Mouse (Mus musculus) urinary bladder, postnatal 10 days (tissue): ENCODE data around the gene Cma2.
"Not testable (repeated sequence)": the region's sequence is repeated elsewhere in the genome, so short reads cannot be mapped to it uniquely, and the experiment has no call there.

Source experiments
- DNase-seq: peaks from one replicate; pipeline ENCODE4 v3.0.0; 2022; ENCODE audit warnings: low spot score

Gene Cma2

DNA sequence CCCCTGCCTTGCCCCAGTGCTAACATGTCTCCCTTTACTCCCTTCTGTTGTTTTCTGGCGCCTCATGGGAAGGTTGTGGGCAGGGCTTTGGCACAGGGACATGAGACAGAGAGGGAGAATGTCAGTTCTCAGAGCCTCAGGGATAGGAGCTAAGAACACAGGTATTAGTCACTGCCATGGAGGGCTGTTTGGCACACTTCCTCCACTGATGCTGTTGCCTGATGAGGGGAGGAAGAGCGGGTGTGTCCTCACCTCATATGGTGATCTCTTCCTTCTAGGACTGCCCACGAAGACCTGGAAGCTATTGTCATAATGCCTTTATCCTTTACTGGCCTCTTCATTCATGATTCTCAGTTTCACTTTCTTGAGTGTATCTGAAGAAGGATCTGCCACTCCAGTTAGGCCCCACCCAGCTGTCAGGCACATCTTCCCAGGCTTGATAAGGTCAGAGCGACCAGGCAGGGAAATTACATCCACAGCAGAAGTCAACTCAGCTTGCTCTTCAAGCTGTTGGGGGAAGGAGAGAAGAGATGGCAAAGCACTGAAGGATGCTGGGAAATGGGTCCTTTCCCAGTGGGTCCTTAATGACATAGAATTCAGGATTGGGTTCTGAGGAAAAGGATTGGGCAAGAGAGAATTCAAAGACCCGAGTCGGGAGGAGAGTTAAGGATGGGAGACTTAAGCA is at the start of gene Cma2:
Cma2 (plus strand) TSS at position 635 of the 685 bp plus-strand sequence.
- DNase-seq: no peak

DNA sequence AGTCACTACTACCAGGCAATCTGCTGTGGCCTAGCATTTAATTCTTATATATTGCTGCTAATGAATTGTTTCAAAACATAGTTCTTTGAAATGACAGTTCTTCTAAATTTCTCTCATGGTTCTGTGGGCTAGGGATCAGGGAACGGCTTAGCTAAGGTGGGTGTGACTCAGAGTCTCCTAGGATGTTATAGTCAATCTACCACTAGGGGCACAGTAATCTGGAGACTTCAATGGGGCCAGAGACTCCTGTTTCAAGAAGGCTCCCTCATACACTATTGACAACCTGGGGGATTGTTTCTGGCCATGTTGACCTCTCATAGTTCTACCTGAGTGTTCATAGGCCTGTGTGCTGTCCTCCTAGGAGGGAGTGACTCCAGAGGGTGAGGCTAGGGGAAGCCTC is 45.3 kb upstream of the Cma2 start:
- no peak for DNase-seq

DNA sequence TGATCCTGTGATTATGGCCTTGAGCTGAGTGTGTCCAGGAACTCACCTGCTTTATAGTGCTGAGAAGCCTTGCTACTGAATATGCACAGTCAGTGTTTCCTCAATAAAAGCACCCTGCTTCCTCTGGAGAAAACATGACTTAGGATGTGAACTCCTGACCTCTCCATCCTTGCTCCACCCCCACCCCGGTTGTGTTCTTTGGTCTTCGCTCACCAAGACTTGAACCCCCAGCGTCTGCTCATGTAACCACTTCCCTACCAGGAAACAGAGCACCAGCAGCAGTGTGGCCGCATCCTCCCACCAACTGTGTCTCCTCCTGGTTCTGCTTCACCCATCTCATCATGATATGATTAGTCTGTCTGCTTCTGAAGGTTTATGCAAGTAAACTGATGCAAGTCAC is 37.4 kb upstream of the Cma2 start:
- no peak for DNase-seq

DNA sequence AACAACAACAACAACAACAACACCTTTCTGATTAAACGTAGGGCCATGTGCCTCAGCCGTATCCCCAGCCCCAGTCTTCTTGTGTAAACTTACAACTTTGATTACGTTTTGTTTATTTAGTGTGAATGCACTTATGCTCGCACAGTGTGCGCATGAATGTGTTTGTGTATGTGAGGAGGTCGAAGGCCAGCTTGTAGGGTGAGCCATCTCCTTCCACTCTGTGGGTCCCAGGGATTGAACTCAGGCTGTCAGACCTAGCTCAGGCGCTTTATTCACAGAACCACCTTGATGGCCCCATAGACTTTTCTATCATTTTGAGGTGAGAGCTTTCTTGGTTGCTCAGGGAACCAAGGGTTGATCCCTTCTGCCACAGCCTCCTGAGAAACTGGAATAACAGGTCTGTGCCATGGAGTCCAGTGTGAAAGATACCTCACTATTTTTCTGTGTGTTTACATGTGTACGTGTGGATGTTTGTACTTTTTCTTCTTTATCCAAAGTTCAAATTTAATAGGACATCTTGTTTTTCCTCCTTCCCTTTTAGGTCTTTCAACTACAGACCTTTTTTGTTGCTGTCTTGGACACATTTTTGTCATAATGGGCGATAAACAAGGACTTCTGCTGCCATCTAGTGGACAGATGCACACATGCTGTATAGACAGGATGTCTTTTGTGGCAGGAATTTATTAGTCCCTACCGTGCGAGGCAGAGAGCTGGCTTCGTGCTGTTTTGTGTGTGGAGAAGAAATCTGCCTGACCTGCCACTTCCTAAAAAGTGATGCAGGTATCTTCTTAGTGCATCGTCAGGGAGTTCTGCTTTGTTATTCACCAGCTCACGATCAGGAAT is 32.3 kb upstream of the Cma2 start:
- no peak for DNase-seq

DNA sequence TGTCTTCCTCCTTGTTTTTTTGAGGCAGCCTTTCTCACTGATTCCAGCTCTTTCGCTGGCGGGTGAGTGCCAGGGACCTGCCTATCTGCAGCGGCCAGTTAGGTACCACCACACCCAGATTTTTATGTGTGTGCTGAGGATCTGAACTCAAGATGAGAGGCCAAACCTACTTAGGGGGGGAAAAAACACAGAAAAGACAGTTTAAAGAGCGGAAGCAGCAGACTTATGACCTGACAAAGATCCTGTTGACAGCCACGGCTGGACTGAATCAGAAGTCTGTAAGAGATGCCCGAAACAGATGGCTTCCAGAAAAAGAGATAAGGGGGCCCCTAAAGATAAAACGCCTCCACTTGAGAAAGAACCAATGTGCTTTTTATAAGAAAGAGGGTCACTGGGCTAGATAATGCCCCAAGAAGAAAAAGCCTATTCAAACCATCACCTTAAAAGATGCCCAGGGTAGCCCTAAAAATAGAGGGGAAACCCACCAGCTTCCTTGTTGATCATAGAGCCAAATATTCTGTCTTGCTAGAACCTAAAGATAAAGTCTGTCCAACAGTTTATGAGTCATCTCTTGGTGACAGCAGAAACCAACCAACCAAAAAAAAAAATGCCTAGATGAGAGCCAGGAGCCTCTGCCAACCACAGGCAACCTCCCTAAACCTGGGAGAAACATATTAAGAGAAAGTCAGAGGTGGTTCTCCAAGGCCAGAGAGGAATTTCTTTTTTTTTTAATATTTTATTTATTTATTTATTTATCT is 28.1 kb upstream of the Cma2 start:
- DNase-seq: no peak

DNA sequence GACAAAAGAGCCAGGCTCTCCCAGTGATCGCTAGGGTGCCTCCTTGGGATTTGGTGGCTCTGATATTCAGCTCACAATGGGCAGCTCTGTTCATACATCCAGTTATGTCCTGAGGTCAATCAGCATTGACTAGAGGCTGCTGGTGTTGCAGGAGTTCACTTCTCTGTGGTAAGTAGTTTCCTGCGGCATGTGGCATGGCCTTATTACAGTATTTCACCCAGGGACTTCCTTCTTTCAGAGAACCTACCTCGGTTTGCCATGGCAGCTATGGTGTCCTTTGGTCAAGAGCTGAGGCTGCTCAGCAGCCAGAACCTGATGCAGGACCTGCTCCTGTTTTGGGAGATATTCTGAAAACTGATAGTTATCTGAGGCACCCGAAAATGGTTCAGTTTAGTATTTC is 23.9 kb upstream of the Cma2 start:
- DNase-seq: no peak

DNA sequence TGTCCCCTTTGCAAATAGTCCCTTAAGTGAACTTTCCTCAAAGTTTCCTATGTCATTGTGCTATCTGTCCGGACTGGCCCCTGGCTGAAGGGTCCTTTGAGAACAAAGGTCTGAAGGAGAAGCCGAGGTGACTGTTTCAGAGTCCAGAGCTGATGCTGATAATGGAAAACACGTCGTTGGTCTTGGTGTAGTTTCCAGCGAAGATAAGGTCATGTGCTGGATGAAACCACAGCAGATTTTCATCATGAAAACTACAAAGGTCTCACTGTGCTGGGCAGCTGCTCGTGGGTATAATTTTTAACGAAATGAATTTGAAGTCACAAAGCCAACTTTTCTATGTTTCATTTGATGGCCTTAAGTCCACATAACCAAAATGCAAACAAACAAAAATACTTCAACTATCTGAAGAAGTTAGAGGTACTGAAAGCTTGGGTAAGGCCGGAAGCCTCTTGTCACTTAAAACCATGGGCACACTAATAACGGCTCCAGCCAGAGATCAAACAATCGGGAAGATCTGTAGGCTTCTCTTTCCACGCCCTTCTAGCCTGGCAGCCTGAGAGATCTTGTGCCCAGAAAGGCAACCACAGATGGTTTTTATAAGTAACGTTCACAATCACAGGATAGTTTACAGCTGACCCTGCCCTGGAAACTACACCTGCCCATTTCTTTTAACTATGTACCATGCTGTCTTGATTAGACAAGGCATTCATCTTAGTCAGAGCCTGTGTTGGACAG is 21.4 kb upstream of the Cma2 start:
- no peak for DNase-seq

DNA sequence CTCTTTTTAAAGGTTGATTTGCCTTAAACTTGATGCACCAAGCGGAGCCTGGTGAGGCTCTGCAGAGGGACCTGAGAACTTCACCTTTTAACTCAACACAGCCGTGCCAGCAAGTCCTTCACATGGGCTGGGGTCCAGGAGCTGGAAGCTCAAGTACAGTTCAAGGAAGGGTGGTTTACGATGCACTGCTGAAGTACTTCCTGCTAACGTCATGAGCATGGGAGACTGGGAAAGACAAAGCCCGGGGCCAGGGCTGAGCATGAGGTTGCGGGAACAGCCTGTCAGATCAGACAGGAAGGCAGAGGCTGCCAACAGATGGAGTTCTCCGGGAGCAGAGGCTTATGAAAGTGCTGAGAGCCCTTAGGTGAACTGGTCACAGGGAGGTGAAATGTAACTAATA is 17.2 kb upstream of the Cma2 start:
- no peak for DNase-seq

DNA sequence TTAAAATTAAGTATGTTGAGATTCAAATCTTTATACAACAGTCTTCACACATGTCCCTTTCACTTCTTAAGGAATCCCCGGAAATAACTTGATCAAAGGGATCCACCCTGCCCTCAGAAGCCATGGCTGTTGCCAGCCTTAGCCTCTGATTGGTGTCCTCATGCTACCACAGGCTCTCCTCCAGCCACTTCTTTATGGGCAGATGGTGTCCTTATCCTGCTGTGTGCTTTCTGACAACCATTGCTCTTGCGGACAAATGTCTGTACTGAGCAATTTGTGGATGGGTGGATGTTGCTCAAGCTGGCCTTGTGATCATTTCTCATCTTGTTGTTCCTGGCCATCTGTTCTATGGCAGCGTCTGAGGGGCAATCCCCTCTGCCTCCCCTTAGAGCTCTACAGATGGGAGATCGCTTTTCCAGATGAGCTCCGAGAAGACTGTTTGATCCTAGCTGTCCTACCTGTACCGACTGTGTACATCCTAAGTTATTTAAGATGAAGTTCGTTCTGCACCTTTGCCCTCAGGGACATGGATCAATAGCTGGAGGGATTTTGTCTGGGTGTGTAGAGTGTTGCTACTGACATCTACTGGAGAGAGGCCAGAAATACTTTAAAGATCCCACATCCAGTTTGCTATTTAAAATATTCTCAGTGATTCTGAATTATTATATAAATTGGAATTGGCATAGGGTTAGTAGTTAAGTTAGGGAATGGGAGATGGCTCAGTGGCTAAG is 10.5 kb upstream of the Cma2 start:
- no peak for DNase-seq

DNA sequence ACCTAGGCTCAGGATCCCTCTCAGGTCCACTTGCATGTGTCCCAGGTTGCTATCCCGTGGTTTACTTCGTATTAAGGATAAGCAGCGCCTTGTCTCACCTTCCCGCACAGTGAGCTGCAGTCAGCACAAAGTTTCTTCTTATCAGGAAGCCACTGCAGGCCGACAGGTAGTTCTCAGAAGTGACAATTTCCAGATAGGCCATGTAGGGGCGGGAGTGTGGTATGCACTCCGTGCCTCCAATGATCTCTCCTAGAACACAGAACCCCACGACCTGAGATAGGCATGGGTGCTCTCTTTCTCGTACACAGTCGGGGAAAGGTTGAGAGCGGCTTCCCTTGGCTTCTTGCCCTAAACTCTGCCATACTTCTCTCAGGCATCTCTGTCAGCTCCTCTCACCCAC is 7.2 kb upstream of the Cma2 start:
- DNase-seq: no peak

DNA sequence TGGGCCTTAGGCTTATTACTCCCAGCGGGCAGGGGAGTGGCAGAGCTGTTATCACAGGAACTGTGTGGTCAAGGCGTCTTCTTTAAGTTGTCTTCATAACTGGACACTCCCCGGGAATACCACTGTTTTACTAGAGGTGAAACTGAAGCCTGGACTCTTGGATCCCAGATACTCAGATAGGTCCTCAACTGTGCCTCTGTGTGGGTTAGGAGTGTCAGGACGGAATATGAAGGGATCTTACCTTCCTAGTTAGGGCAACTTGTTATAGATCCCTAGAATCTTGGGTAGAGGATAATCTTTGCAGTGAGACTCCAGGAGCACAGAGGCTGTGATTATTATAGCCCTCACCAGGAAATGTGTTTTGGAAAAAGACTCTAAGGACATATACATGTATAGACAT is 6.2 kb upstream of the Cma2 start, which contains the start of gene Cma1:
Cma1 (minus strand) TSS at position 101 of the 400 bp plus-strand sequence.
- DNase-seq: no peak

DNA sequence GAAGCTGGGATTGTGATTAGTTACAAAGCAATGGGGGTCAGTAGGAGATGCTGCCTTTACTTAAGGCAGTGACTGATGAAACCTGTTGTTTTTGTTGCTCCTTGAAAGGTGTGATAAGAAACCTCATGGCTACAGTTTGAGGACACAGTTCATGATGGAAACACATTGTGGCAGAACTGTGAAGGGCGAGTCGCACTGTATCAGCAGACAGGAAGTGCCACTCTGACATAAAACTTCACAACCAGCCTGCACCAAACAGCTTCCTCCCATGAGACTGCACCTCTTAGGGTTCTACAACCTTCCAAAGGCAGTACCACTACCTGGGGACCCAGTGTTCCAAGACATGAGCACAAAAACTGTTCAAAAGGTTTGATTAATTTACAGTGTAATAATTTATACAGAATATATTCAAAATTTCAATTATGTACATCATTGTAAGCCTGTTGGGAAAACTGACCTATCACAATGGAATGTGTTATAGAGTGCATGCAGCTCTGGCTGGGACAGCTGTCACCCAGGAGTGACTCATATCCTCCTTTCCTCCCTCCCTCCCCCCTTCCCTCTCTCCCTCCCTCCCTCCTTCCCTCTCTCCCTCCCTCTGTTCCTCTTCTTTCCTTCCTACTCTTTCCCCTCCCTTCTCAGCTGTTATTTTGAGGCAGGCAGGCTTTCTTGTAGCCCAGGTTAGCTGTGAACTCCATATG is 4.4 kb upstream of the Cma2 start:
- no peak for DNase-seq

DNA sequence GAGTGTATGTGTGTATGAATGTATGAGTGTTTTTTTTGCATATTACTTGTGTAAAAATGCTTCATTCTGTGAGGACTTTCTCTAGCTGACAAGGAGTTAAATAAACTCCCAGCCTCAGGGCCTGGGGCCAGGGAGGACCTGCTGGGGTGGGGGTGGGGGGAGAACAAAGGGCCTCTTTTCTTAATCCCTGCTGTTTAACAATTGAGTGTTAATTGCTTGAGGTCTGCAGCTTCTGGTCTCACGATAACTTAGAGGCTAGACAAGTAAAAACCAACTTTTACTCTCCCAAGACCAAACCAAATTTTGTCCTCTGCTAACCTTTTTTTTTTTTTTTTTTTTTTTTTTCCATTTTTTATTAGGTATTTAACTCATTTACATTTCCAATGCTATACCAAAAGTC is 12.5 kb downstream of the Cma2 start:
- DNase-seq: no peak

DNA sequence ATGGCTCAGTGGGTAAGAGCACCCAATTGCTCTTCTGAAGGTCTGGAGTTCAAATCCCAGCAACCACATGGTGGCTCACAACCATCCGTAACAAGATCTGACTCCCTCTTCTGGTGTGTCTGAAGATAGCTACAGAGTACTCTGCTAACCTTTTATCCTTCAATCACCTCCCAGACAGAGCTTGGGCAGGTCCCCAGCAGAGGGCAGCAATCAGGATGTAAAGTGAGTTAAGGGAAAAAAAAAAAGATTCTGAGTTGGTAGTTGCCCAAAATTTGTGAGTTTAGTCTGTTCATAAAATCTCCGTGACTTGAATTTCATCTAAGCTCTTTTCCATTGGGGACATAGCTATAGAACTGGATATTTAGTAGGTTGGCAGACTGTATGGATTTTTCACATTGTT is 13.1 kb downstream of the Cma2 start:
- DNase-seq: not testable (repeated sequence)

DNA sequence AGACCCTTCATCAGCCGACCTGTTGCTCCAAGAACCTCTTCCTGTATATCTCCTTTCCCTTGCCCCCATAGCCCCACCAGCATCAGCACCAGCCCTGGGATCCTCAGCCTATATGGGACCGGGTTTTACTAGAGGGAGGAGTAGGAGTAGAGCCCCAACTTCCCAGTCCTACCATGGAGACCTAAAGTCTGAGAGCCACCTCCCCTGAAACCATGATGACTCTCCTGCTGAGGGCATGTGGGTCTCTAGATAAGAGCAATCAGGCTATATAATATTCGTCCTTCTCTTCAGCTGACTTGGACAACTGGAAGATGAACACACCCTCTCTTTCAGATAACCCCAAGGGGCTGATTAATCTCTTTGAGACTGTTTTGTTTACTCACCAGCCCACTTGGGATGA is 36.7 kb downstream of the Cma2 start:
- not testable (repeated sequence) for DNase-seq

DNA sequence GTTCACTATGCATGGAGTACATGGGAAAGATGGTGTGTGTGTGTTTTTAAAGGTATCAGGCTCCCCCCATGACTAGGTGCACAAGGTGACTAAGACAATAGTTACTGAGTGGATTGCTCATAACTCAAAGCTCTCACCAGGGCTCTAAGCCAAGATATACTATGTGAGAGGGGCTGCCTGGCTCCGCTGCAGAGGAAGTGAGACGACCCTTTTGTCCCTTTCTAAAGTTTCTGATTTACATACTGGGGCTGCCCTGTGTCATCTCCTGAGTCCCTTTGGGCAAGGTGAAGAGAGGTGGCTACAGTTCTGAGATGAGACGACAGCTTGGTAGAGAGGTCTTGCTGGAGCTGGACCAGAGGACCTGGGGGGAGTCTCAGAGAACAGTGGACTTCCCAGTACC is 62.4 kb downstream of the Cma2 start:
- DNase-seq: no peak

DNA sequence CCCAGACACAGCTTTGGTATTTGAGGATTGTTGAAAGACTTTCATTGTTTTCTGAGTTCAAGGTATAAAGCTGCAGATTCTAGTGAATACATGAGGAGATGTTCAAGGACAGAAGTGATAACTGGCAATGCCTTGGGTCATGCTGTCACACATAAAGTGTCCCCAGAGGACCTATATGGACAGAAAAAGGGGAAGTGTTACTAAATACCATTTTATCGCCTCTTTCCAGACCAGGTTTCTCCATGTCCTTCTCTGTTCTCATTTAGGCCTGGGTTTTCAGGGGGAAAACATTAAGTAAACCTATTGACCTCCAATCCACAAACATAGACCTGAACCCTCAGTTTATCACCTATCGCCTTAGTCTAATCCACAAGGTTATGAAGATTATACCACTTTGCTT is 63.1 kb downstream of the Cma2 start:
- no peak for DNase-seq

DNA sequence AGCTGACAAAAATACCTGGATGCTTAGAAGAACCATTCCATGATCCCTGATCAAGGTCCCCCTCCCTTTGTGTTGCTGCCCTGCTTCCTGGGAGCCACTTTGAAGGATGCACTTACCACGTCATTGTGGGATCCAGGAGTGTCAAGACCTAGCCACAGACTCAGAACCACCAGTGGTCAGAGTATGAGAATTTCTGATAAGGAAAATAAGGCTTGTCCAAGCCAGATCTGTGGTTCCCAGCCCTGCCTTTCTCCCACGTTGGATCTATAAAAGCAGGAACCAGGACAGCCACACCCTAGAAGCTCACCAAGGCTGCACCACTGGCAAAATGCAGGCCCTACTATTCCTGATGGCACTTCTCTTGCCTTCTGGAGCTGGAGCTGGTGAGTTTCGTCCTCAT is 66.9 kb downstream of the Cma2 start, which contains the start of gene Mcpt1:
Mcpt1 (plus strand) TSS at position 301 of the 400 bp plus-strand sequence.
- not testable (repeated sequence) for DNase-seq

DNA sequence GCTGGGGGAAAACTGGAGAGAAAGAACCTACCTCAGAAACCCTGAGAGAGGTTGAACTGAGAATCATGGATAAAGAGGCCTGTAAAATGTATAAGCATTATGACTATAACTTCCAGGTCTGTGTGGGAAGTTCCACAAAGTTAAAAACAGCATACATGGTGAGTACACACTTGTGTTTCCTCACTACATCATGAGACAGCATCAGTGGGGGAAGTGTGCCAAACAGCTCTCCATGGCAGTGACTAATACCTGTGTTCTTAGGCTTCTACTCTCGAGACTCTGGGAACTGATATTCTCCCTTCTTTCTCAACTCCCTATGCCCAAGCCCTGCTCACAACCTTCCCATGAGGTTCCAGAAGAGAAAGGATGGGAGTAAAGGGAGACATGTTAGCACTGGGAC is 68.7 kb downstream of the Cma2 start:
- no peak for DNase-seq

DNA sequence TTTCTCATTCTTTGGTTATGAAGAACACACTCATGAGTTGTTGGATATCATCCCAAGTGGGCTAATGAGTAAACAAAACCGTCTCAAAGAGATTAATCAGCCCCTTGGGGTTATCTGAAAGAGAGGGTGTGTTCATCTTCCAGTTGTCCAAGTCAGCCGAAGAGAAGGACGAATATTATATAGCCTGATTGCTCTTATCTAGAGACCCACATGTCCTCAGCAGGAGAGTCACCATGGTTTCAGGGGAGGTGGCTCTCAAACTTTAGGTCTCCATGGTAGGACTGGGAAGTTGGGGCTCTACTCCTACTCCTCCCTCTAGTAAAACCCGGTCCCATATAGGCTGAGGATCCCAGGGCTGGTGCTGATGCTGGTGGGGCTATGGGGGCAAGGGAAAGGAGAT is 70.5 kb downstream of the Cma2 start:
- DNase-seq: not testable (repeated sequence)
